Mouse (Mus musculus): ENCODE measurements around the gene Dnmt3b. TPM values are rescaled to one million over a fixed set of nuclear protein-coding genes. Genes with fewer than 3 reads are reported as not detected.
"Not testable (repeated sequence)": the region's sequence is repeated elsewhere in the genome, so short reads cannot be mapped to it uniquely, and the experiment has no call there.

The Dnmt3b gene
- polyA plus RNA-seq, 1 experiment from 2014 or later: 1.6 TPM

GRCm38 (mm10) chr2:153633259-153633658, 16.0 kb upstream of the Dnmt3b start:
- in situ Hi-C loops (cut with MboI; ENCODE audit: low pct_unique_long_range_greater_than_20kb): no loop called here
- no peak for DNase-seq (ENCODE audit: low read depth, low spot score)
- CTCF ChIA-PET: interaction anchor here (0.8 to 1.4 kb wide), 3 partner anchors 11 to 34 kb away, joined by 3 read pairs; no protein-coding TSS in a partner anchor

GRCm38 (mm10) chr2:153638977-153639680, 10.1 kb upstream of the Dnmt3b start:
- peaks cover 17% of the 10 kb centered on the region for H3K27me3 ChIP-seq
- DNase-seq (ENCODE audit: low read depth, low spot score): no peak
- TF ChIP-seq CTCF (IDR thresholded peaks at IDR 0.05): no peak
- POLR2A ChIA-PET: interaction anchor here (0.6 kb wide), 1 partner anchor 292 kb away, joined by 3 read pairs; no protein-coding TSS in a partner anchor
- in situ Hi-C loops (cut with MboI; ENCODE audit: low pct_unique_long_range_greater_than_20kb): no loop called here
- ATAC-seq: no peak
- CTCF ChIA-PET: no interaction called here

More at GRCm38 (mm10) chr2:153633259-153633658, 16.0 kb upstream of the Dnmt3b start:
- no peaks in the 10 kb centered on the region for H3K27me3 ChIP-seq
- ATAC-seq: no peak
- TF ChIP-seq CTCF (IDR thresholded peaks at IDR 0.05): no peak
- POLR2A ChIA-PET: interaction anchor here (0.8 kb wide), 1 partner anchor 22 kb away, joined by 3 read pairs; no protein-coding TSS in a partner anchor

GRCm38 (mm10) chr2:153642496-153642895, 6.8 kb upstream of the Dnmt3b start:
- DNase-seq (ENCODE audit: low read depth, low spot score): no peak
- POLR2A ChIA-PET: no interaction called here
- H3K27me3 ChIP-seq: peaks cover 17% of the 10 kb centered on the region
- in situ Hi-C loops (cut with MboI; ENCODE audit: low pct_unique_long_range_greater_than_20kb): no loop called here
- CTCF ChIA-PET: no interaction called here
- TF ChIP-seq CTCF (IDR thresholded peaks at IDR 0.05): no peak
- ATAC-seq: no peak

GRCm38 (mm10) chr2:153642999-153643398, 6.3 kb upstream of the Dnmt3b start:
- peaks cover 17% of the 10 kb centered on the region for H3K27me3 ChIP-seq
- in situ Hi-C loops (cut with MboI; ENCODE audit: low pct_unique_long_range_greater_than_20kb): no loop called here
- POLR2A ChIA-PET: no interaction called here
- DNase-seq (ENCODE audit: low read depth, low spot score): no peak
- ATAC-seq: no peak
- TF ChIP-seq CTCF (IDR thresholded peaks at IDR 0.05): no peak
- CTCF ChIA-PET: interaction anchor here (1.4 kb wide), 1 partner anchor 10 kb away, joined by 3 read pairs; the partner anchor contains the start of gene Commd7

- ChIA-PET POLR2A (no interaction called here), CTCF (no interaction called here)
- peaks cover 3% of the 10 kb centered on the region for H3K27me3 ChIP-seq
- TF ChIP-seq CTCF (IDR thresholded peaks at IDR 0.05): no peak
- ATAC-seq: no peak
- in situ Hi-C loops (cut with MboI; ENCODE audit: low pct_unique_long_range_greater_than_20kb): no loop called here
- DNase-seq (ENCODE audit: low read depth, low spot score): no peak
Observed at GRCm38 (mm10) chr2:153648773-153649297, 415 bp upstream of the Dnmt3b start.

- ATAC-seq (no peak), DNase-seq (ENCODE audit: low read depth, low spot score) (no peak)
- CTCF ChIA-PET: no interaction called here
- in situ Hi-C loops (cut with MboI; ENCODE audit: low pct_unique_long_range_greater_than_20kb): no loop called here
- TF ChIP-seq CTCF (IDR thresholded peaks at IDR 0.05): no peak
- peaks cover 3% of the 10 kb centered on the region for H3K27me3 ChIP-seq
- POLR2A ChIA-PET: no interaction called here
Observed at GRCm38 (mm10) chr2:153650014-153650687, 901 bp downstream of the Dnmt3b start.

GRCm38 (mm10) chr2:153651681-153652080, 2.4 kb downstream of the Dnmt3b start:
- ChIA-PET POLR2A (no interaction called here), CTCF (no interaction called here)
- H3K27me3 ChIP-seq: peaks cover 3% of the 10 kb centered on the region
- in situ Hi-C loops (cut with MboI; ENCODE audit: low pct_unique_long_range_greater_than_20kb): no loop called here
- no peak for TF ChIP-seq CTCF (IDR thresholded peaks at IDR 0.05)
- DNase-seq (ENCODE audit: low read depth, low spot score): no peak
- no peak for ATAC-seq

- in situ Hi-C loops (cut with MboI; ENCODE audit: low pct_unique_long_range_greater_than_20kb); H3K27me3 ChIP-seq; ATAC-seq; POLR2A ChIA-PET; DNase-seq (ENCODE audit: low read depth, low spot score): not testable (repeated sequence)
- CTCF ChIA-PET: interaction anchor here (1.3 kb wide), 1 partner anchor 11 kb away, joined by 3 read pairs; no protein-coding TSS in a partner anchor
Observed at GRCm38 (mm10) chr2:153657659-153658058, 8.4 kb downstream of the Dnmt3b start.

- H3K27me3 ChIP-seq: no peaks in the 10 kb centered on the region
- no peak for TF ChIP-seq CTCF (IDR thresholded peaks at IDR 0.05)
- in situ Hi-C loops (cut with MboI; ENCODE audit: low pct_unique_long_range_greater_than_20kb): loop anchor here (10.0 kb wide), 1 partner anchor 264 kb away; no protein-coding TSS in a partner anchor
- ChIA-PET CTCF (no interaction called here), POLR2A (no interaction called here)
- no peak for ATAC-seq
- DNase-seq (ENCODE audit: low read depth, low spot score): no peak
Observed at GRCm38 (mm10) chr2:153660616-153661015, 11.4 kb downstream of the Dnmt3b start.

GRCm38 (mm10) chr2:153665401-153665800, 16.2 kb downstream of the Dnmt3b start:
- POLR2A ChIA-PET: no interaction called here
- ATAC-seq (no peak), DNase-seq (ENCODE audit: low read depth, low spot score) (no peak)
- in situ Hi-C loops (cut with MboI; ENCODE audit: low pct_unique_long_range_greater_than_20kb): loop anchor here (5.0 to 10.0 kb wide), 2 partner anchors 182 to 259 kb away; no protein-coding TSS in a partner anchor
- CTCF ChIA-PET: no interaction called here
- no peaks in the 10 kb centered on the region for H3K27me3 ChIP-seq
- TF ChIP-seq CTCF (IDR thresholded peaks at IDR 0.05): no peak

Data from Patski (cell line).